Mouse (Mus musculus) heart, postnatal 4 days (tissue): ENCODE results near the gene Snrnp35. TPM values are rescaled to one million over a fixed set of nuclear protein-coding genes. Genes with fewer than 3 reads are reported as not detected.

ENCODE experiments used
- DNase-seq: peaks from one replicate; pipeline ENCODE4 v3.0.0; 2021
- total RNA-seq, 2 experiments: library from RNA; stranded (reverse); gene quantifications; 2 replicates each; pipeline ENCODE4 v1.2.3; 2021

Snrnp35 gene
- total RNA-seq, 2 experiments from 2014 or later: 19.3 to 23.5 TPM

DNA sequence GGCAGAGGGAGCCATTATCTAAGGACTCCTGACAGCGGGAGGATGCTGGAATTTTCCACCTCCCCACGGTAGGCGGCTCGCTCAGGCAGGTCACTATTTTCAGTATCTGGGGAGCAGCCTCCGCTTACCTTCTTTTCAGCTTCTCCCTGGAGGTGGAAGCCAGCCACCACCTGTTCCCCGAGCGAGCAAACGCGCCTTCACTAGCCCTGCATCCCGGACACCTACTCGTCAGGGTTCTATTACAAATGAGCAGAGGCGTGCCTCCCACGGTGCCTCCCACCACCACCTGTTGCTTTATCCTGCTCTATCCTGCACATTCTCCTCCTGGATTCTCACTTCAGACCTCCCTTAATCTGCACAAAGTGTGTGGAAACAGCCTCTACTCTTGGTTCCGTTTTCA lies 20.8 kb downstream of the Snrnp35 start:
- no peak for DNase-seq

DNA sequence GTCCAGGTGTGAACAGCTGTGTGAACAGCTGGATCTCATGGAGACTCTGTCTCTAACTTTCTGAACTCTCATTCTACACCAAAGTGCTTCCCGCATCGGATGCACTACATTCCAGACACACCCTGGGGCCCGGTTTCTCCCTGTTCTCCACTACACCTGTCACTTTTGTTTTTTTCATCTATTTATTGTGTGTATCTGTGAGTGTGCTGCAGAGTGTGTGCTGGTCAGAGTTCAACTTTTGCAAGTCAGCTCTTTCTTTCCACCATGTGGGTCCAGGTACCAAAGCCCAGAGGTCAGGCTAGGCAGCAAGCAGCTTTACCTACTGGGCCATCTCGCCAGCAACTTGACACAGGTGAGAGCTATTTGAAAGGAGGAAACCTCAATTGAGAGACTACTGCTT lies 22.3 kb downstream of the Snrnp35 start:
- DNase-seq: no peak

DNA sequence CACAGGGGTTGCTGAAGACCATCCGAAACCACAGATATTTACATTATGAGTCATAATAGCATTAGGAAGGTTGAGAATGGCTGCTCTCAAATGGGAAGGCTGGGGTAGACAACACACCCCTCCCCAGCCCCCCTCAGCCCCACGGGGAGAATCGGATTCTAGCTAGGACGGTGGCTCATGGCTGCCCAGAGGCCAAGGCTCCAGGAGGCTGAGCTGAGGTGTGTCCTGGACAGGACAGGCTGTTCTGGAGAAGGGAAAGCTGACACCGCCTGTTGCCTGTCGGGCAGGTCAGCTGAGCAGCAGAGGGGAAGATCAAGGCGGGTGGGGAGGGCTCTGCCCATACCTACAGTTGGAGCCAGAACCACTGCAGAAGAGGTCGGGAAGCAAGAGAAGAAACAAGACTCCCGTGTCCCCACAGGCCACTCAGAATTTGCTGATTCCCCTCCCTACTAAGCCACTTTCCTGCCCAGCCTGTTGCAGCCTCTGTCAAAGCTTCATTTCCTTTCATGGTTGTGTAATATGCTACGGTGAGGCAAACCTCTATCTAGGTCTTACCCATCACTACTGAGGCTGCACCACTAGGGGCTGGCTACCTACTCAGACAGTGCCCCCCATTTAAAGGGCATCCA lies 23.9 kb downstream of the Snrnp35 start:
- no peak for DNase-seq

DNA sequence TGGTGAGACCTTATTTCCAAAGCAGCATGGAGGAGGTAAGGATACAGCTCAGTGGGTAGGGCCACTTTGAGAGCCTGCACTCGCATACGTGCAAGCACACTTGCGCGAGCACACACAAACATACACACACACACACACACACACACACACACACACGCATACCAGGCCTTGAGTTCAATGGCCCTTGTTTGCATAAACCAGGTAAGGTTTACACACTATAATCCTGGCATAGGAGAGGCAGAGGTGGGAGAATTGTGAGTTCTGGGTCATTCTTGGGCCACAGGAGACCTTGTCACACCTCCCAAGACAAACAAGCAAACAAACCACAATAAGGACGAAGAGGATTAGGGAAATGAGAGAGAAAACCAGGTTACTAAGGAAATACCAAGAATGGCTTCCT lies 26.3 kb downstream of the Snrnp35 start:
- no peak for DNase-seq

DNA sequence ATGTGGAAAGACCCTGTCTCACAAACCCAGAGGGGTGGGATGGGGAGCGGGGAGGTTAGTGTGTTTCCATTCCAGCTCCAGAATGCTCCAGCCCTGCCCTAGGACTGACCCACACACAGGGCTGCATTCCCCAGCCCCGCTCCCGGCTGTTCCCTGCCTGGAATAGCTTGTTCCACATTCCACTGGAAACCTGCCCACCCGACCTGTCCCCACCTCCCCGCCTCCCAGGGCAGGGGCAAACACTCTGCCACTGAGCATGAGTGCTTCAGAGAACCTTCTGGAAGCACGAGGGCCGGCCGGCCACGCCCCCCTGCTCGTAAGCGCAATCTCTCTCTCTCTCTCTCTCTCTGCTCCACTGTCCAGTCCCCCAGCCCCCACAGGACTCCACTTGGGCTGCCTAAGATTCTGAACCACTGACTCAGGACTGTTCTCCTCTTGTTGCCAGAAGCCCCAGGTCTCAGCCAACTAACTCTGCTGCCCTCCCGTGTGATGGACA lies 26.9 kb downstream of the Snrnp35 start:
- peak; percentile 90 for DNase-seq

DNA sequence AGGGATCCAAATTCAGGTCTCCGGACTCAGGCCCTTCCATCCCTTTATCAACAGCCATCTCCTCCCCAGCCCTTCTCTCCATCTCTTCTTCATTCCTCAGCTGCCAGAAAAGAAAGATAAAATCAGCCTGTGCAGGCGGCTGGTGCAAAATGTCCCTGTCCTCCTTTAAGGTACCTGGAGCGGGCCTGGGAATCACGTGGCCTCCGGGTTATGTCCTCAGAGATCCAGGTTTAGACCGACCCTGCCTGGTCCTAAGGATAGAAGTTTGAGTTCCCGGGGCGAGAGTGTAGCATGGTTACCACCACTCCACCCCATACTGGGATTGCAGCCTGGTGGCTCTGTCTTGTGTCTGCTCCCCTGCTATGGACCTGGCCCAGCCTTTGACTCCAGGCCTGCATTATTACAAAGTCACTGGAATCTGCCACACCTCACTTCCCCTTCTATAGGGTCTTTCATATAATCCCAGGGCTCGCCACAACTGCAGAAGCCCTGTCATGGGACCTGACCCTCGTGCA lies 27.7 kb downstream of the Snrnp35 start:
- no peak for DNase-seq

DNA sequence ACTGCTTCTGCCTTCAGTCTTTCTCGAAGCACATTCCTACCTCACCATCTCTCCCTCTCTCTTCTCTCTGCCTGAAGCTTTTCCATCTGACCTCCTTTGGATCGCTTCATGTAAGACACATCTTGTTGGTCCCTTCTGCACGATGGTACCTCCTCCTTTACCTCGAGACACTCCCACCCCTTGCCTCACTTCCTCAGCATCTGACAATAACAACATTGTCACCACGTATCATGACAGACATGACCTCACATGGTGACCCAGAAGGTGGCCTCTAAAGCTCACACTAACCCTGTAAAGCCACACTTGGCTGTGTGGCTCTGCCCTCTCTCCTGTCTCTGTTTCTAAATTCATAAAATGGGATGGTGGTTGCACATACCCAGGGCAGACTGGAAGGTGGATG lies 32.9 kb downstream of the Snrnp35 start:
- no peak for DNase-seq

DNA sequence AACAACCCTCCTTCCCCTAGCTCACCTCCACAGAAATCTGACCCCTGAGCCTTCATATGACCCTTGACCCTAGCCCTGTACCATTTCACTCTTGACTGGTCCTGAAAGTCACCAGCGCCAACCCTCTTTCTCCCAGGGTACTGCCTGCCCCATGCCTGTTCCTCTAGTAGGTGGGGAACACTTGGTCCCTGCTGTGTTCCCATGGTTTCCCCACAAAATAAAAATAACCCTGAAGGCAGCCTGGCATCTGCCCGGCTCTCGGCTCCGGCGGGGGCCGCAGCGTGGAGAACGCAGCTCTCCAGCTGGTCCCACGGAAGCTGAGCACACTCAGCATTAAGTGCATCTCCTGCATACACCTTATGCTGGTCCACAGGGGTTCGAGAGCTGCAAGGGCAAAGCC lies 35.7 kb downstream of the Snrnp35 start:
- no peak for DNase-seq

DNA sequence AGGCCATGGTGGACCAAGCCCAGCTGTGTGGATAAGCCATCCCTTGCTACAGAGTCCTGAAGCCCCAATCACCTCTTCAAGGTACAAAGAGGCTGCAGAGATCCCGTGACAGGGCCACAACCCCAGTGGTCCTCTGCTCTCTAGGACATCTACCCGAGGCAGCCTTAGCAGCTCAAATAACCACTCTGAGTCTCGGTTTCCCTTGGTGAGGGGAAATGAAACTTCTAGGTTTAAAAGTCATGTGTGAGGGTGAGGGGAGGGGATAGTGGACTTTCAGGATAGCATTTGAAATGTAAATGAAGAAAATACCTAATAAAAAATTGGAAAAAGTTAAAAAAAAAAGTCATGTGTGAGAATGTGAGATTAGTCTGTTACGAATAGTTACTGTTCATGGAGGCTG lies 38.7 kb downstream of the Snrnp35 start:
- DNase-seq: no peak

DNA sequence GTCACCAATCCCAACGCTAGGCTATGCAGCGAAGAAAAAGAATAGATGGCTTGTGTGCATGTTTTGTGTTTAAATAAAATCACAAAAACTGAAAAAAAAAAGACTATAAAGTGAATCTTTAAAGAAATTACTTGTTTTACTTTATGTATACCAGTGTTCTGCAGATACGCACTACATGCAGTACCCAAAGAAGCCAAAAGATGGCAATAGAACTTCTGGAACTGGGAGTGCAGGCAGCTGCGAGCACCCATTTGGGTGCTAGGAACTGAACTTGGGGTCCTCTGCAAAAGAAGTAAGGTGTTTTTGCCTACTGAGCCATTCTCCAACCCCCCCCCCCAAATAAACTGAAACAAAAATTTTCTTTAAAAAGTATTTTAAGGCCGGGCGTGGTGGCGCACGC lies 40.1 kb downstream of the Snrnp35 start:
- no peak for DNase-seq

DNA sequence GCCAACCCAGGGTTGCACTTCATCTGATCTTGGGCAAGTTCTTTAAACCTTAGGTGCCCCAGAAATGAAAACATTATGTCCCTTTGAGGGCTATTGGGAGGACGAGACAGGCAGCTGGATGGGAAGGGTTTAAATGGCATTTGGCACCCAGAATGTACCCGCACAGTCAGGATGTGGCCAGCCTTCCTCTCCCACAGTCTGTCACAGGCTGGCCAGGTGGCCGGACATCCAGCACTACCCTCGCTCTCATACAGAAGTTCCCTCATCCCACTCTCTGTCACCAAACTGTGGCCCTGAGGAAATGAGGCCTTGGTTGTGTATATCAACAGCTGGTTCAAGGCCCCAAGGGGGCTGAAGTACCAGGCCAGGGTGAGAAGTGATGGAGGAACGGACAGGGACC lies 42.0 kb downstream of the Snrnp35 start:
- DNase-seq: no peak

DNA sequence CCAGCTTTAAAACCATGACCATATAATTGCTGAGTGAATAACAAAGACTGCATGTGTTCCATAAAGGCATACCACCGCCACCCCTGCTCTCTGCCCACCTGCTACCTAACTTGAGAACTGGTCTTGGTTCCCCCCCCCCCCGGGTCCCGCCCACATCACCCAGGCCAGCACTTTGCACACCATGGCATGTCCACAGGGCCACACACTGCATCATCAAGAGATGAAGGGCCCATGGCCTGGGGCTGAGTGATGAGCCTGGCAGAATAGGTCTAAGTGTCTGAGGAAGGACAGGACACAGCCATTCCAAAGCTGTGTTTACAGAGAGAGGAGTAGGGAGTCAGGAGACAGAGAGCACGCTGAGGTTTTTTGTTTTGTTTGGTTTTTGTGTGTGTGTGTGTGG lies 45.4 kb downstream of the Snrnp35 start:
- no peak for DNase-seq

DNA sequence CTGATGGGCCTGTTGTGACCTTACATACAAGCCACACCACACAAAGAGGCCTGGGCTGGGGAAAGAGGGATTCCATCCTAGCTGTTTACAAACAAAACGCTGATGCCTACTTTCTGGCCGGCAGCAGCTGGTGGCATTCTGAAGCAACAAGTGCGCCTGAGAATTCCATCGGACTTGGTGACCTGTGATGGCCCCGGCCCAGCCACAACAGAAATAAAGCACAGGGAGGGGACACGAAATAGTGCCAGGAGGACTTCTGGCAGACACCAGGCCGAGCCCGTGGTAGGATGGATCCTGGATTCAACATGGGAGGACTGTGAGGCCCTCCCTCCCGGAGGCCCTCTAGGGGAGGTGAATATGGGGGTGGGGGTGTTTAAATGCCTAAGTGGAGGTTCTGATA lies 45.9 kb downstream of the Snrnp35 start:
- peak; percentile 58 for DNase-seq

DNA sequence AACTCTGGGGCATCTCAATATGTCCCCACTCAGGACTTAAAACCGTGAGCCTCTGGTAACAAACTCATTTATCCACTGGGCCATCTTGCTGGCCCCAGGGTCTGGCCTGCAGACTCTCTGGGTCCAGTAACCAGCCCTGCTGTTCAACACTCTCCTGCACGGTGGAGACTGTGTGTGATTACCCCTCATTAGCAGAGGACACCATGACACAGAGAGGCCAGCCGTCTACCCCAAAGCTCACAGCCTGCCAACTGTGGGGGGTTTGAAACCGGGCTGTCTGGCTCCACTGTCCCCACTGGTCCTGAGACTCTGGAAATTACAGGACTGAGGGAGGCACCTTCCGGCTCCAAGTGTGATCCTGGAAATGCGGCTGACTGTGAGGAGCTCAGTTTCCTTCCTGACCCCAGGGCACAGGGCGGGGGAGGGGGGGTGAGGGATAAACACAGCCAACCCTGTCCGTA lies 46.3 kb downstream of the Snrnp35 start:
- peak; percentile 49 for DNase-seq

DNA sequence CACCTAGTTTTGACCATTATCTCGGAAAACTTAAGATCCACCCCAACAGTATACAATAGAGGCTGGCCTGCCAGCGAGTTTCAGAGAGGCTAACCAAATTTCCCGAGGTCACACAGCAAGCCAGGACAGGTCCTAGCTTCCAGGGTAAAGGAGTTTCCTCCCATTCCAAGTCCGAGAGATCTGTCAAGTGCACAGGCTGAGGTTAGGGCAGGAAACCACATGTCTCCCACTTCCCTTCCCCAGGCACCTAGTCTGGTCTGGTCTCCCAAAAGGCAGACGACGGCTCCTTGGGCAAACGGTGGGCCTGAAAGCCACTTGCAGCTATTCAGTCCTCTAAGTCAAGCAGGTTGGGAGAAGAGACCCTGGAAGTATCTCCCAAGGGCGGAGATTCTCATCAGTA lies 46.8 kb downstream of the Snrnp35 start:
- DNase-seq: no peak

DNA sequence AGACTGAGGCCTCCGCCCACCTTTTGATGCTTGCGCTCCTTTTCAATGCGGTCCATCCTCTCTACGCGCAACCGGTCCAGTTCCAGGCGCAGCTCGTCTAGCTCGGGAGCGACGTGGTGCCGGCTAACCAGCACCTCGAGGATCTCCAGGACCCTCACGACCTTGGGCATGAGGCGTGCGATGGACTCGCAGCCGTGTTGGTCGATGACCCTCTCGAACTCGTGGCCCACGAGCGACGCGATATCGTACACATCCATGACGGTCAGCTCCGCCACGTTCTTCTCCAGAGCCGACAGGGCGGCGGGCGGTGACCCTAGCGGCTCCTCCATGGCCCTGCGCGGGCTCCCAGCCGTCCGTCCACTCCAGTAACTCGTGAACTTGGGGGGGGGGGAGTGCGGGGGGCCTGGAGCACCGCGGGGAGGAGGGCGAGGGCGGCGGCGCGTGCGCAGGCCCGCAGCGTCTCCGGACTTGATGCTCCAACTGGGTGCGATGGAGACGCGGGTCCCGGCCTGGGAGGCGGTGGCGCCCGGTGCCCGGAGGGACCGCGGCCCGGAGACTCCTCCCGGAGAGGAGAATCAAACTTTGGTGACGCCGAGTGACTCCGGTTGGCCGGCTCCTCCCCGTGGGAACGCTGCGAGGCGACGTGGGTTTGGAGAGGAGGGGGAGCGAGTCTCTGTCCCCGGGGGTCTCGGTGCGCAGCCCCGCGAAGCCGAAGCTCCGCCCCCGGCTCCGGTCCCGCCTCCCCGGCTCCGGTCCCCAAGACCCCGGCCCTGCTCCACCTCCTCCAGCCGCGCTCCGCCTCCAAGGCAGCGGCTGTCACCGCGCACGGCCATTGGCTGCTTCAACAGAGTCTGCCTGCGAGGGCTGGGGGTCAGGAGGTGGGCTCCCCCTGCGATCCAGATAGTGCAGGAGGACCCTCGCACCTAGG lies 48.0 kb downstream of the Snrnp35 start, which contains the start of gene Rilpl1:
TSS of gene Rilpl1 (minus strand) at position 737 of the 928 bp plus-strand sequence.
- DNase-seq: peak; percentile 91

DNA sequence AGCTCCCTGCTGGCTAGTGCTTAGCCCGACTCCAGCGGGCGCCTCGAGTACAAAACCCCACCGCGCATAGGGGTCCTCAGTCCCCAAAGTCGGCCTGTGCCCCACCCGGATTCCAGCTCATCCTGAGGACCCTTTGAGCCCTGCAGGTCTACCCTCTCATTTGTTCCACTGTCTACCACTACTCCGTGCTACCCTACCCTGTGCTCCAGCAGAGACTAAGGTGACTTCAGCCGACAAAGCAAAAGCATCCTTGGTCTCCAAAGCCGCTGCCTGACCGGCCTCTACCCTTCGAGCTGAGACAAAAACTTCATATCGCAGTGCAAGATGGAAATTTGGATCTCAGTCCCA lies 48.6 kb downstream of the Snrnp35 start:
- DNase-seq: no peak

DNA sequence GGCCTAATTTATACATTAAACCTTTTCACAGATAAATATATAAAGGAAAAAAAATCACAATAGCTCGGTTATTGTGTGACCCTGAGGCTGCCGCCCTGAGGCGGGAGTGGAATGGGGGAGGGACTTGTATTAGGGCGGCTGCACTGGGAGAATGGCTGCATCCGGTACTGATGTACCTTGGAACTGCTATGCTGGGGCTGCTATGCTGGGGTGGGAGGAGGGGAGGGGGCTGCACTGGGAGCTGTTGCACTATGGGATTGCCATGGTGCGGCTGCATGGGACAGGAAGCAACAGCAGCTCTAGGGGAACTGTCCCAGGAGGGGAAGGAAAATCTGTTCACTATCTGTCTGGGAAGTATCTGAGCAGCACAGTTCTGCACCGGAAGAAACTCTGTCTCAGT lies 49.5 kb downstream of the Snrnp35 start:
- DNase-seq: peak; percentile 39

DNA sequence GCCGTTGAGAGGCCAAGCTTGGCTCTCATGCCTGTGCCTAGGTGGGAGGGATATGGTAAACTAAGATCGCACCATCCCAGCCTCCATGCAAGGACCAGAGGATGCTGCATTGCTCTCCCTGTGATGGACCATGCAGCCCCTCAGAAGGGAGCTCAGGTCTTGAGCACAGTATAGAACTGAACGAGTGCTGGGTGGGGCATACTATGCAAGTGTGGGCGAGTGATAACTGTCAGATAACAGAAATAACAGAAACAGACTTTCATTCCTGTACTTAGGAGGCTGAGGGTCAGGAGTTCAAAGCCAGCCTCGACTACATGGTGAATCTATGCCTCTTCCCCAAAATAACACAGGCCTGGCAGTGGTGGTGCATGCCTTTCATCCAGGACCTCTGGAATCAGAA lies 52.1 kb downstream of the Snrnp35 start:
- DNase-seq: no peak

DNA sequence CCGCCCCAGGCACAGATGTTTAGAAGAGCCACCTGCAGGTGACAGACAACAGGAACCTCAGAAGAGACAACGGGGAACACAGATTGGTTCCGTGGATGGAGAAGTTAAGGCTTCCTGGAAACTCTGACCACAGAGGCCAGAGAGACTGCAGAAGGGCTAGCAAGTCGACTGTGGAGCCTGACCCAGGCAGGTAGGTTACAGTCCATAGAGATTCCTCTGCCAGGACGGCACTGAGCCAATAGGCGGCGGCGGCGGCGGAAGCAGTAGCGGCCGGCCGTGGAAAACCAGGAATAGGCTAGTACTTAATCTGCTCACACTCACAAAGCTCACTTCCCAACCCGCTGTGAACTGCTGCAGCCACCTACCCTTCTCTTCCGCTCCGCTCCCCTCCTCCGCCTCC lies 53.8 kb downstream of the Snrnp35 start:
- peak; percentile 75 for DNase-seq

DNA sequence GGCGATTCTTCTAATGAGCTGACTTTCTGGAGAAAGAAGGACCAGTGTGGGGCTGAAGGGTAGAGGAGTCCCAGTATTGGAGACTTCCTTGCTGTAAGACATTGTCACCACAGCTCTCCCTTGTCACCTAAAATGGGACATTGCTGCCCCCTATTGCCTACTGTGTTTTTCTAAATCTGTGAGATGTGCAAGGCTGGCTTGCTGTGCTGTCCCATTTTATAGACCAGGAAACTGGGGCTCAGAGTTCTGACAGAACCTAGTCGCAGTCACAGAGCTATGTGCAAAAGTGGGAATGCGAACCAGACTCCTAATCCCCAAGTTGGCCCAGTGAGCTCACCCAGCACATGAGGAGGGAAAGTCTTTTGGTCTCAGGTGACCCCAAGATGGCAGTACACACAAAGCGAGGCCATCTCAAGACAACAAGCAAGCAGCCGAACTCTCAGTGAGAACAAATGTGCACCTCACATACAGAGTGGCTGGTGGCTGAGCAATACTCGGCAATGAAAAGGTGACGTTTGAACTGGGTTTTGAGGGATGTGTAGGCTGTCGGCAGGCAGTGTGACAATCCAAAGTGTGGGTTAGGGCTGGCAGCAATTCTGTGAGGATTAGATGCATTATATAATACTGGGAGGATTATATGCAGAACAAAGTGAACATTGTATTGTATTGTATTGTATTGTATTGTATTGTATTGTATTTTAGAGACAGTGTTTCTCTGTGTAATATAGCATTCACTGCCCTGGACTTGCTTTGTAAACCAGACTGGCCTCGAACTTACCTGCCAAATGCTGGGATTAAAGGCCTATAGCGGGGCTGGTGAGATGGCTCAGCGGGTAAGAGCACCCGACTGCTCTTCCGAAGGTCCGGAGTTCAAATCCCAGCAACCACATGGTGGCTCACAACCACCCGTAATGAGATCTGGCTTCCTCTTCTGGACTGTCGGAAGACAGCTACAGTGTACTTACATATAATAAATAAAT lies 56.2 kb downstream of the Snrnp35 start:
- peak; percentile 72 for DNase-seq

DNA sequence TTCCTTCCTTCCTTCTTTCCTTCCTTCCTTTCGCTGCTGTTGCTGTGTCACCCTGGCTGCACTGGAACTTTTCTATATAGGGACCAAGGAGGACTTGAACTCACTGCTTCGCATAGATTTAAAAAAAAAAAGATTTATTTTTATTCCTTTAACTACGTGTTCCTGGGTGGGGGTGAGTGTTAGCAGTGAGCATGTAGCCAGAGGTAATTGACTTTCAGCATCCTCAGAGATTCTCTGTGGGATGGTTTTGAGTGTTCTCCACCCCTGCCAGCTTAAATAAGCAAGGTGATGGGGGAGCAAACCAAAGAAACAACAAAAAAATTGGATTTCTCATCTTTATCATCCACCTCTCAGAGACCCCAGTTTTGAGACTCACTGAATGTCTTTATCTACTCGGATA lies 57.0 kb downstream of the Snrnp35 start:
- DNase-seq: no peak
